Mouse (Mus musculus) heart, embryonic 11.5 days (tissue): Measurements from ENCODE around the gene Snrpa. TPM values are rescaled to one million over a fixed set of nuclear protein-coding genes. Genes with fewer than 3 reads are reported as not detected.
A peak's percentile ranks its signal among the peaks of the same experiment; 100 is the strongest.
"Not testable (repeated sequence)": the region's sequence is repeated elsewhere in the genome, so short reads cannot be mapped to it uniquely, and the experiment has no call there.

Experiments
- ATAC-seq: fragments of 200-750 bp; cut with Nextera tagmentation; replicated peaks from 2 replicates; pipeline ENCODE4 v1.8.0; 2017; ENCODE audit warnings: moderate library complexity; ENCODE audit not compliant: insufficient number of reproducible peaks, low FRiP score, low TSS enrichment
- H3K27ac ChIP-seq: fragments of 300-500 bp; sonication (generic); 2 replicates; pipeline ENCODE4 v1.5.1; 2014; ENCODE audit warnings: mild to moderate bottlenecking, low read depth, low read length
- H3K27me3 ChIP-seq: fragments of 300-500 bp; sonication (generic); 2 replicates; pipeline ENCODE4 v1.6.1; 2014; ENCODE audit warnings: mild to moderate bottlenecking, low read length, mixed read lengths; ENCODE audit not compliant: control insufficient read depth, insufficient read depth
- H3K36me3 ChIP-seq: fragments of 300-500 bp; sonication (generic); 2 replicates; pipeline ENCODE4 v1.6.1; 2014; ENCODE audit warnings: mild to moderate bottlenecking, low read length, moderate library complexity, mixed read lengths; ENCODE audit not compliant: control insufficient read depth, insufficient read depth
- H3K4me1 ChIP-seq: fragments of 300-500 bp; sonication (generic); 2 replicates; pipeline ENCODE4 v1.6.1; 2014; ENCODE audit warnings: low read length; ENCODE audit not compliant: control insufficient read depth, insufficient read depth
- H3K4me2 ChIP-seq: fragments of 300-500 bp; sonication (generic); 2 replicates; pipeline ENCODE4 v1.6.1; 2014; ENCODE audit warnings: mild to moderate bottlenecking, moderate library complexity
- H3K4me3 ChIP-seq: fragments of 300-500 bp; sonication (generic); 2 replicates; pipeline ENCODE4 v1.5.1; 2014; ENCODE audit warnings: low read depth, low read length
- H3K9ac ChIP-seq: fragments of 300-500 bp; sonication (generic); 2 replicates; pipeline ENCODE4 v1.6.1; 2014; ENCODE audit warnings: mild to moderate bottlenecking, low read depth, low read length, moderate library complexity
- H3K9me3 ChIP-seq: fragments of 300-500 bp; sonication (generic); replicated peaks from 2 replicates; pipeline ENCODE4 v1.6.1; 2016; ENCODE audit warnings: low read length; ENCODE audit not compliant: control insufficient read depth
- WGBS: fragments of 180-500 bp; shearing (Covaris S2); extraction: QIAGEN DNeasy Blood & Tissue Kit; methylation state at CpG from one replicate; pipeline ENCODE4 v1.1.7; 2014; ENCODE audit not compliant: insufficient replicate concordance; 5-methylcytosine and 5-hydroxymethylcytosine counted together
- polyA plus RNA-seq: library from polyadenylated mRNA; unstranded; fragments of >200 nt; fragmentation: Nextera tagmentation; extraction: Ambion mirVana; gene quantifications from 2 replicates; pipeline ENCODE4 v1.2.1, GENCODE M21; 2014

Gene Snrpa
- 191 and 210 TPM in 2 replicates for polyA plus RNA-seq

DNA sequence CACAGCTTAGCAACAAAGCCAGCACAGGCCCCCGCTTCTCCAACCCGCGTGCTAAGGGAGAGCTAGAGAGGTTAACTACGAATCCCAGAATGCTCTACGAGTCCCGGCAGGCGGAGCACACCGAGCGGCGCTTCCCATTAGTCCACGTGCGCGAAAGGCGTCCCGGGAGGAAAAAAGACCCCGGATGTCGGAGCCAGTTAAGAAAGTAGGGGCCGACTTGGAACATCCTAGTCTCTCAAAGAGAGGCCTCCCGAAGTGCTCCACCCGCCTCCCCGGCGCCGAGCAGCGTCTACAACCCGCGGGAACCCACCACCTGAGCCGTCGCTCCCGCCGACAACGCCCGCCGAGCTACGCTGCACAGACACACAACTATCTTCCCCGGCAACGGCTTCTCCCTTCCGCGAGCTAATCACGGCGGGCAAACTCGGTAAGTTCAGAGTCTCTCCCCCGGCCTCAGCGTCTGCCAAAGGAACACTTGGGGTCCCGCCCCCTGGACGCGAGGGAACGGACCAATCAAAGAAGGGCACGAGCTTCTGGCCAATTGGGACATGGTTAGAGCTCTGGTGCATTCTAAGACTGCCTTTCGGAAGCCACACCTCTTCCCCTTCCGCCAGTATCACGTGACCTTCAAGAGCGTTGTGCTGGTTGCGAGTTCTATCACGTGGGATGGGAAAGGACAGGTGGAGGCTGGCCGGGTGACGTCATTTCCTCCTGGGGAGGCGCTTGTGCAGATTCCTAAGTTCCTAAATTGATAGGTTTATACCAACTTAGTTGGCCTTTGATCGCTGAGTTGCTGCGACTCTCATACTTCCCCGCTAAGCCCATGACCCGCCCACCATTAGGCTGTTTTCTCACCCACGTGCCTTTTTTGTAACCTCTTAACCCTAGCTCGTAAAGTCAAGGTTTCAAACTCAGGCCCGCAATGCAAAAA lies at the start of gene Snrpa, which contains the start of gene BC024978:
Gene Snrpa (minus strand): TSS at position 591 of the 931 bp plus-strand sequence.
Gene BC024978 (plus strand): TSS at position 101 of the 931 bp plus-strand sequence.
- peak; percentile 99 for ATAC-seq
- peak within 1 kb of the TSS; percentile 86 for H3K4me2 ChIP-seq
- no peaks in the 10 kb centered on the region for H3K27me3 ChIP-seq
- under 1% methylated on average over 64 of the region's 64 CpGs for WGBS
- peak within 1 kb of the TSS; percentile 96 for H3K9ac ChIP-seq
- H3K4me3 ChIP-seq, result peak within 1 kb of the TSS; percentile 79
- no peaks in the 10 kb centered on the region for H3K9me3 ChIP-seq
- peaks cover 8% of the 10 kb centered on the region for H3K4me1 ChIP-seq
- peaks cover 24% of the 10 kb centered on the region for H3K36me3 ChIP-seq
- H3K27ac ChIP-seq, result peak within 1 kb of the TSS; percentile 99

DNA sequence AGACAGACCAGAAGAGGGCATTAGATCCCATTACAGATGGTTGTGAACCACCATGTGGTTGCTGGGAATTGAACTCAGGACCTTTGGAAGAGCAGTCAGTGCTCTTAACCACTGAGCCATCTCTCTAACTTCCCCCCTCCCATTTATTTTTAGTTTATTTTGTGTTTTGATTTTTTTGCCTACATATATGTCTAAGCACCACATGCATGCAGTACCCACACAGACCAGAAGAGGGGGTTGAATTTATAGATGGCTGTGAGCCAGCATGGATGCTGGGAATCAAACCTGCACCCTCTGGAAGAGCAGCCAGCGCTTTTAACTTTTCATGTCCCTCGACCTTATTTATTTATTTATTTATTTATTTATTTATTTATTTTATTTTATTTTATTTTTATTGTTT lies 48.0 kb upstream of the Snrpa start:
- not testable (repeated sequence) for H3K9me3 ChIP-seq, H3K27me3 ChIP-seq, H3K27ac ChIP-seq, H3K36me3 ChIP-seq, H3K4me2 ChIP-seq, ATAC-seq, H3K9ac ChIP-seq, H3K4me3 ChIP-seq, H3K4me1 ChIP-seq
- WGBS, result 79% methylated on average over 2 of the region's 2 CpGs

DNA sequence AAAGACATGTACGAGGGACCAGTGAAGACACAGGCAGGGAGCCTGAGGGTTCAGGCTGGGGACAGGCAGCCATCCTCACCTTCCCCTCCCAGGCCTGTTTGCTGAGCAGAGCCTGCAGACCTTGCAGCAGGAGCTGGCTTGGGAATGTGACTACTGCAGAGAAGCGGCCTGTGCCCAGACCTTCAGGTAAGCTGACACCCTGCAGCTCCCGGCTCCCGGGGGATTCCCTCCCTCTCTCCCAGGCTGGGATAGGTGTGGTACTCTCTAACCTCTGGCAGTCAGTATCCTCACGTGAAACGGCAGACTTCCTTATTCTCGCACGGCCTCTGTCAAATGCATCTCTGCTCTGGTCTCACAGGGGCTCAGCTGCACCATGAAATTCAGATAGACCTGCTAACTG lies 47.1 kb upstream of the Snrpa start:
- Histone ChIP-seq H3K36me3 (peaks cover 4% of the 10 kb centered on the region; the same call in 1 of the 2 replicates), H3K4me1 (no peaks in the 10 kb centered on the region), H3K27me3 (no peaks in the 10 kb centered on the region), H3K27ac (no peak overlapping the region), H3K9ac (no peak overlapping the region), H3K4me2 (no peak overlapping the region), H3K9me3 (no peaks in the 10 kb centered on the region), H3K4me3 (no peak overlapping the region)
- no peak for ATAC-seq
- 63% methylated on average over 8 of the region's 8 CpGs for WGBS

DNA sequence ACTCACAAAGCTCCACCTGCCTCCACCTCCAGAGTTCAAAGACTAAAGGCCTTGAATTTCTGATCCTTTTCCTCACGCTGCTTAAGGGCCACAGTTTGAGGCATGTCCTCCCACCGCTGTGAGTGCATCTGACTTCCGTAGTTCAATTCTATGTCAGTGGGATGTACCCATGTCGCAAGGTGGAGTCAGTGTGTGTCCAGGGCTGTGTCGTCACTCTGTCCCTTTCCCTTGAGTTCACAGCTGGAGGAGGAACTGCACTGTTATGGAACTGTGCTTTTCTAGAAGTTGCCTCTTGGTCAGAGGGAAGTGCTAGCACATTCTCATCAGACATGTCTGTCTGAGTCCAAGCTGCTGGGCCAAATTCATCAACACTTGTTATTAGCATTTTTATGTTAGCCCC lies 42.5 kb upstream of the Snrpa start:
- H3K4me1 ChIP-seq, result peaks cover 2% of the 10 kb centered on the region
- no peak overlapping the region for H3K27ac ChIP-seq
- no peak overlapping the region for H3K4me2 ChIP-seq
- H3K4me3 ChIP-seq, result no peak overlapping the region
- no peaks in the 10 kb centered on the region for H3K27me3 ChIP-seq
- no peak overlapping the region for H3K9ac ChIP-seq
- WGBS, result 83% methylated on average over 5 of the region's 5 CpGs
- ATAC-seq, result no peak
- peaks cover 4% of the 10 kb centered on the region; the same call in 1 of the 2 replicates for H3K36me3 ChIP-seq
- H3K9me3 ChIP-seq, result no peaks in the 10 kb centered on the region

DNA sequence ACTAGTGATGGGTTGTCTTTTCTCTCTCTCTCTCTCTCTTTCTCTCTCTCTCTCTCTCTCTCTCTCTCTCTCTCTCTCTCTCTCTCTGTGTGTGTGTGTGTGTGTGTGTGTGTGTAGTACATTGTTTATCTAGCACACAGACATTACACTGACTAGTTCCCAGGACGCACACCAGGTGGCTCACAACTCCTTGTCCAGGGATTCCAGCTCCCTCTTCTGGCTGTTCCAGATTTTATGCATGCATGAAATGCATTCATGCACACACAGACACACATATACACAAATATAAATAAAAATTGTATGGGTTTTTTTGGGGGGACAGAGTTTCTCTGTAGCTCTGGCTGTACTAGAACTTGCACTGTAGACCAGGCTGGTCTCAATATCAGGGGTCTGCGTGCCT lies 41.5 kb upstream of the Snrpa start:
- H3K27me3 ChIP-seq, result no peaks in the 10 kb centered on the region
- H3K36me3 ChIP-seq, result no peaks in the 10 kb centered on the region
- WGBS, result 73% methylated on average over 2 of the region's 2 CpGs
- no peak for ATAC-seq
- peaks cover 5% of the 10 kb centered on the region for H3K4me1 ChIP-seq
- H3K9ac ChIP-seq, result no peak overlapping the region
- H3K9me3 ChIP-seq, result no peaks in the 10 kb centered on the region
- no peak overlapping the region for H3K27ac ChIP-seq
- no peak overlapping the region for H3K4me3 ChIP-seq
- no peak overlapping the region for H3K4me2 ChIP-seq

DNA sequence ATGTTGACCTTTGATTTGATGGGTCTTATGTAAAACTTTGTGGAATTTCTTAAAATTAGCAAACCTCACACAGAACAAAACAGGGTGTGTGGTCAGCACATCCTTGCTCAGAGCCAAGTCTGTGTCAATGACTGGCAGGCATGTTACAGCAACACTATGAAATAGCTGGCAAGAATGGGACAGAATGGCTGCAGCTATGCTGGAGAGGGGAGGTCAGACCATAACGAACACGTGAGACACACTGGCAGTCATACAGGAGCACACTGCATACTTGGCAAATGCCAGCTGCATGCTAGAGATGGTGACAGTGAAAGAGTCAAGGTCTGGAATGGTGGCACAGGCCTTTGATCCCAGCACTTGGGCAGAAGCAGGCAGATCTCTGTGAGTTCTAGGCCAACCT lies 39.7 kb upstream of the Snrpa start:
- no peaks in the 10 kb centered on the region for H3K27me3 ChIP-seq
- no peak overlapping the region for H3K4me3 ChIP-seq
- H3K27ac ChIP-seq, result no peak overlapping the region
- H3K36me3 ChIP-seq, result no peaks in the 10 kb centered on the region
- 87% methylated on average over 2 of the region's 2 CpGs for WGBS
- peaks cover 5% of the 10 kb centered on the region for H3K4me1 ChIP-seq
- H3K9me3 ChIP-seq, result no peaks in the 10 kb centered on the region
- ATAC-seq, result no peak
- no peak overlapping the region for H3K9ac ChIP-seq
- no peak overlapping the region for H3K4me2 ChIP-seq

DNA sequence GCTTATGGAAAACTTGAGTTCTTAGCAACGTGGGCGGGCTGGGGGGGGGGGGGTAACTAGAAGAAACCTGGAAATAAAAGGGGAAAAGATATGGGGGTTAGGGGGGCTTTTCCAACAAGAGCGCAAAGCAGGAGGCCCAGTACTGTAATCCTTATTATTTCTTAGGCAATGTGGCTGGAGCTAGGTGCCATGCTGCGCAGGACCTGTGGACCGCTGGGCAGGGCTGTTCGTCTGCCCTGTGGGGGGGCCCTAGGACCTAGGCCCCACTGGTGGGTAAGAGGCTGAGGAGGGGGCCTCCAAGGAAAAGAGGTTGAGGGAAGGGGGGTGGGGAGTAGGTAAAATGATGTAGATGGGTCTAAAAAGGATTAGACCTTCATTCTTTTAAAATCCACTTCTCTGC lies 37.2 kb upstream of the Snrpa start:
- no peaks in the 10 kb centered on the region for H3K9me3 ChIP-seq
- WGBS, result 4% methylated on average over 6 of the region's 6 CpGs
- peak overlapping the region; percentile 68 for H3K4me2 ChIP-seq
- peaks cover 5% of the 10 kb centered on the region for H3K4me1 ChIP-seq
- H3K9ac ChIP-seq, result peak overlapping the region; percentile 65
- peak overlapping the region; percentile 58 for H3K4me3 ChIP-seq
- no peaks in the 10 kb centered on the region for H3K36me3 ChIP-seq
- no peak; the same call in 1 of the 2 replicates for ATAC-seq
- H3K27me3 ChIP-seq, result no peaks in the 10 kb centered on the region
- H3K27ac ChIP-seq, result peak overlapping the region; percentile 62

DNA sequence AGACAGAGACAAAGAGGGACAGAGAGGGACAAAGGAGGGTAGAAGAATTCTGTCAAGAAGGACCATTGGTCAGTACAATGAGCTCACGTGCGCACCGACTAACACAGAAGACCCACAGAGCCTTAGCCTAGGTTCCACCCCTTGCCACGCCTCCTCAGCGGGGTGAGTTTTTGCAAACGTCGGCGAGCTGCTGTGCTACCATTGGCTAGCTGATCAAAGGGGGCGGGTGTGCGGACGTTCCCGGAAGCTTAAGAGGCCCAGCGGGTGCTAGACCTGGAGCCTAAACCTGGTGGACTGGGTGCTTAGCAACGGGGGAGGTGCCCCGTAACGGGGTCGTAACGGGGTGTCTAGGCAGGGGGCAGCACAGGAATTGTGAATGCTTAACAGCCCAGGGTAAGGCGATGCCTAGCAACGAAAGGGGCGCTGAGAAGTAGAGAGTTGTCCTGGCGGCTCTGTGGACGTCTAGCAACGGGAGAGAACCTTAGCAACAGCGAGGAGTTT lies 36.8 kb upstream of the Snrpa start, which contains the start of gene Coq8b:
Gene Coq8b (plus strand): TSS at position 243 of the 501 bp plus-strand sequence.
- ATAC-seq, result peak; percentile 88
- peak within 1 kb of the TSS; percentile 68 for H3K4me2 ChIP-seq
- WGBS, result under 1% methylated on average over 25 of the region's 25 CpGs
- H3K9me3 ChIP-seq, result no peaks in the 10 kb centered on the region
- H3K9ac ChIP-seq, result peak within 1 kb of the TSS; percentile 65
- H3K36me3 ChIP-seq, result no peaks in the 10 kb centered on the region
- peak within 1 kb of the TSS; percentile 58 for H3K4me3 ChIP-seq
- peak within 1 kb of the TSS; percentile 62 for H3K27ac ChIP-seq
- H3K27me3 ChIP-seq, result no peaks in the 10 kb centered on the region
- peaks cover 5% of the 10 kb centered on the region for H3K4me1 ChIP-seq
